Mouse (Mus musculus): Measurements from ENCODE around the gene Senp7. TPM values are rescaled to one million over a fixed set of nuclear protein-coding genes. Genes with fewer than 3 reads are reported as not detected.
"Not testable (repeated sequence)": the region's sequence is repeated elsewhere in the genome, so short reads cannot be mapped to it uniquely, and the experiment has no call there.

The Senp7 gene
- polyA plus RNA-seq, 1 experiment from 2014 or later: 54.7 TPM

DNA sequence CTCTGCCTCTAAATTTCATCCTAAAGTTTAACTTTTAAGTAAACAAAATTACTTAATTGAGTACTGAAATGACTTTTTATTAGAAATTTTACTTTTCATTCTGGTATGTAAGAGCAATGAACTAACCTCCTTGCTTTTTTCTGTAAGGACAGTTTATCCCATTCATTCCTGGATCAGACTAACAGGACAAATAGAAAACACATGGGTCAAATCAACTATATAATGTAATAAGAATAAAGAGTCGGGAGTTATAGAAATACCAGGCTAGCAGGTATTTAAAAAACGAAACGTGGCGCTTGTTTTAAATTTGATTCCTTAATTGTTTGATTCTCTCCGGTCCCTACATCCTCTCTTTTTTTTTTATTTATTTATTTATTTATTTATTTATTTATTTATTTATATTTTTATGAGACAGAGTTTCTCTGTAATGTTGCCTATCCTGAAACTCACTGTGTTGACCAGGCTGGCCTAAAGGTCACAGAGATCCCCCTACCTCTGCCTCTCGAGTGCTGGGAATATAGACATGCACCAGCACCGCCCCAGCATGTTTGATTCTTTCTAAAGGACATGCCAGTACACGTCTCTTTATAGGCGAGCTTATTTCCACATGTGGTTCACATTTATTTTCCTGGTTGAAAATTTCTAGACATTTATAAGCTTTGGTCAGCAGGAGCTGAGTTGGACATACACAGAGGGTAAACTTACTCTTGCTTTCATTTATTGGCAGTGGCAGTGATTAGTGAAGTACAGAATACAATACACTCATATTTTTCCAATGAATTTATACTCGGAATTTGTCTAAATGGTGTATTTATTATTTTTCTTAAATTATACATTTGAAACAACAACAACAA is 69.4 kb downstream of the Senp7 start:
- H3K27me3 ChIP-seq (ENCODE audit: control insufficient read depth, insufficient read depth, low read length): no peaks in the 10 kb centered on the region
- no peak for DNase-seq (ENCODE audit: low spot score)
- no peak overlapping the region for H3K9ac ChIP-seq
- no peak overlapping the region for H3K4me3 ChIP-seq (replicated peaks; ENCODE audit: low read length)
- no peak for ATAC-seq (ENCODE audit: low FRiP score)
- 91% methylated on average over 10 of the region's 10 CpGs for WGBS
- H3K36me3 ChIP-seq (replicated peaks; ENCODE audit: control insufficient read depth, insufficient read depth): peaks cover 60% of the 10 kb centered on the region
- H3K4me1 ChIP-seq (replicated peaks; ENCODE audit: control insufficient read depth, insufficient read depth, low read length): no peaks in the 10 kb centered on the region
- H3K4me2 ChIP-seq (replicated peaks): no peak overlapping the region
- no peaks in the 10 kb centered on the region for H3K9me3 ChIP-seq (ENCODE audit: control insufficient read depth, low read length)
- no peak overlapping the region for H3K27ac ChIP-seq

GRCm38 (mm10) chr16:56122517-56122916 is 74.4 kb downstream of the Senp7 start:
- no peaks in the 10 kb centered on the region for H3K4me1 ChIP-seq (replicated peaks; ENCODE audit: control insufficient read depth, insufficient read depth, low read length)
- ATAC-seq (ENCODE audit: low FRiP score) (no peak), DNase-seq (ENCODE audit: low spot score) (no peak)
- H3K9me3 ChIP-seq (ENCODE audit: control insufficient read depth, low read length): no peaks in the 10 kb centered on the region
- H3K9ac ChIP-seq: no peak overlapping the region
- H3K4me2 ChIP-seq (replicated peaks): no peak overlapping the region
- no peaks in the 10 kb centered on the region for H3K27me3 ChIP-seq (ENCODE audit: control insufficient read depth, insufficient read depth, low read length)
- WGBS: 95% methylated on average over 5 of the region's 5 CpGs
- no peak overlapping the region for H3K4me3 ChIP-seq (replicated peaks; ENCODE audit: low read length)
- H3K27ac ChIP-seq: no peak overlapping the region
- H3K36me3 ChIP-seq (replicated peaks; ENCODE audit: control insufficient read depth, insufficient read depth): peaks cover 57% of the 10 kb centered on the region

DNA sequence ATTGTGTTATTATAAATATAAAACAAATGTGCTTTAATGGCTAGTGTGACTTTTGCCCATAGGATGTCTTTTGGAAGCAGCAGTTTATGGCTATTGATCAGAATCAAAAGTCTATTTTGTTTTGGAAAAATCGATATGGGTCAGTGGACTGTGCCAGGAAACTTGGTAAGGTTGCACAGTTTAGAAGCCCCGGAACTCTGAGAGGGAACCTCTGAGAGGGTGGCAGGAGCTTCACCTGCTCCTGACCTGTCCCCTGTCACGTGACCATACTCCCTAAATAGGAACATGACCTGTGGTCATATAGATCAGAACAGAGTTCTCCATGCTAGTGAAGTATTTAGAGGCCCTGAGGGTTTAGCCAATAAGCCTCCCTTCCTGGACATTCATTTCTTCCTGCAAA is 75.9 kb downstream of the Senp7 start:
- H3K4me1 ChIP-seq (replicated peaks; ENCODE audit: control insufficient read depth, insufficient read depth, low read length): no peaks in the 10 kb centered on the region
- 94% methylated on average over 3 of the region's 3 CpGs for WGBS
- no peaks in the 10 kb centered on the region for H3K9me3 ChIP-seq (ENCODE audit: control insufficient read depth, low read length)
- ATAC-seq (ENCODE audit: low FRiP score) (no peak), DNase-seq (ENCODE audit: low spot score) (no peak)
- H3K4me2 ChIP-seq (replicated peaks): no peak overlapping the region
- H3K27ac ChIP-seq: no peak overlapping the region
- H3K27me3 ChIP-seq (ENCODE audit: control insufficient read depth, insufficient read depth, low read length): no peaks in the 10 kb centered on the region
- no peak overlapping the region for H3K4me3 ChIP-seq (replicated peaks; ENCODE audit: low read length)
- no peak overlapping the region for H3K9ac ChIP-seq
- H3K36me3 ChIP-seq (replicated peaks; ENCODE audit: control insufficient read depth, insufficient read depth): peaks cover 69% of the 10 kb centered on the region

DNA sequence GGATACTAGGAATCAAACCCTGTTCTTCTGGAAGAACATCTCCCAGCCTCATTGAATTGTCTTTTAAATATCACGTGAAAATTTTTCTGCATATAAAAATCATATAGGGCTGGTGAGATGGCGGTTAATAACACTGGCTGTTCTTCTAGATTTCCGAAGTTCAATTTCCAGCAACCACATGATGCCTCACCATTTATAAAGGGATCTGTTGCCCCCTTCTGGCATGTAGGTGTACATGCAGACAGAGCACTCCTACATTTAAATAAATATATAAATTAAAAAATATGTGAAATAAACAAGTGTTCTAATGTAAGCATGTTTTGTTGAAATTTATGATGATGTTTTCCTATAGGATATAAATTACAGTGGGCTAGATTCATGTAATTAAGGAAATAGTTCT is 83.5 kb downstream of the Senp7 start:
- 40% methylated on average over 3 of the region's 3 CpGs for WGBS

GRCm38 (mm10) chr16:56134149-56134548 is 86.0 kb downstream of the Senp7 start:
- ATAC-seq (ENCODE audit: low FRiP score) (no peak), DNase-seq (ENCODE audit: low spot score) (no peak)
- Histone ChIP-seq H3K9ac (no peak overlapping the region), H3K36me3 (replicated peaks; ENCODE audit: control insufficient read depth, insufficient read depth) (peaks cover 7% of the 10 kb centered on the region; the same call in 1 of the 2 replicates), H3K4me3 (replicated peaks; ENCODE audit: low read length) (no peak overlapping the region), H3K27me3 (ENCODE audit: control insufficient read depth, insufficient read depth, low read length) (no peaks in the 10 kb centered on the region), H3K4me1 (replicated peaks; ENCODE audit: control insufficient read depth, insufficient read depth, low read length) (no peaks in the 10 kb centered on the region), H3K9me3 (ENCODE audit: control insufficient read depth, low read length) (no peaks in the 10 kb centered on the region), H3K4me2 (replicated peaks) (no peak overlapping the region), H3K27ac (no peak overlapping the region)
- 60% methylated on average over 4 of the region's 4 CpGs for WGBS

More for the DNA sequence above, 83.5 kb downstream of the Senp7 start:
- no peak overlapping the region for H3K27ac ChIP-seq
- DNase-seq (ENCODE audit: low spot score) (peak; percentile 66), ATAC-seq (ENCODE audit: low FRiP score) (no peak)
- H3K36me3 ChIP-seq (replicated peaks; ENCODE audit: control insufficient read depth, insufficient read depth): peaks cover 25% of the 10 kb centered on the region
- no peak overlapping the region for H3K4me2 ChIP-seq (replicated peaks)
- no peaks in the 10 kb centered on the region for H3K4me1 ChIP-seq (replicated peaks; ENCODE audit: control insufficient read depth, insufficient read depth, low read length)
- H3K9ac ChIP-seq: no peak overlapping the region
- no peaks in the 10 kb centered on the region for H3K9me3 ChIP-seq (ENCODE audit: control insufficient read depth, low read length)
- no peak overlapping the region for H3K4me3 ChIP-seq (replicated peaks; ENCODE audit: low read length)
- H3K27me3 ChIP-seq (ENCODE audit: control insufficient read depth, insufficient read depth, low read length): no peaks in the 10 kb centered on the region

GRCm38 (mm10) chr16:56137672-56138071 is 89.5 kb downstream of the Senp7 start:
- not testable (repeated sequence) for H3K4me2 ChIP-seq (replicated peaks); H3K36me3 ChIP-seq (replicated peaks; ENCODE audit: control insufficient read depth, insufficient read depth); H3K9me3 ChIP-seq (ENCODE audit: control insufficient read depth, low read length); DNase-seq (ENCODE audit: low spot score); ATAC-seq (ENCODE audit: low FRiP score); H3K4me3 ChIP-seq (replicated peaks; ENCODE audit: low read length); H3K27me3 ChIP-seq (ENCODE audit: control insufficient read depth, insufficient read depth, low read length); H3K4me1 ChIP-seq (replicated peaks; ENCODE audit: control insufficient read depth, insufficient read depth, low read length); H3K9ac ChIP-seq; H3K27ac ChIP-seq
- 97% methylated on average over 5 of the region's 5 CpGs for WGBS

- H3K27ac ChIP-seq: no peak overlapping the region
- H3K9me3 ChIP-seq (ENCODE audit: control insufficient read depth, low read length): no peaks in the 10 kb centered on the region
- DNase-seq (ENCODE audit: low spot score) (no peak), ATAC-seq (ENCODE audit: low FRiP score) (no peak)
- no peak overlapping the region for H3K4me2 ChIP-seq (replicated peaks)
- H3K4me3 ChIP-seq (replicated peaks; ENCODE audit: low read length): no peak overlapping the region
- no peak overlapping the region for H3K9ac ChIP-seq
- 92% methylated on average over 3 of the region's 3 CpGs for WGBS
- H3K36me3 ChIP-seq (replicated peaks; ENCODE audit: control insufficient read depth, insufficient read depth): 0 out of 2 replicates have a peak, but pooled peaks cover 4% of the 10 kb centered on the region
- no peaks in the 10 kb centered on the region for H3K27me3 ChIP-seq (ENCODE audit: control insufficient read depth, insufficient read depth, low read length)
- H3K4me1 ChIP-seq (replicated peaks; ENCODE audit: control insufficient read depth, insufficient read depth, low read length): no peaks in the 10 kb centered on the region
Measured at GRCm38 (mm10) chr16:56139921-56140320, 91.8 kb downstream of the Senp7 start.

DNA sequence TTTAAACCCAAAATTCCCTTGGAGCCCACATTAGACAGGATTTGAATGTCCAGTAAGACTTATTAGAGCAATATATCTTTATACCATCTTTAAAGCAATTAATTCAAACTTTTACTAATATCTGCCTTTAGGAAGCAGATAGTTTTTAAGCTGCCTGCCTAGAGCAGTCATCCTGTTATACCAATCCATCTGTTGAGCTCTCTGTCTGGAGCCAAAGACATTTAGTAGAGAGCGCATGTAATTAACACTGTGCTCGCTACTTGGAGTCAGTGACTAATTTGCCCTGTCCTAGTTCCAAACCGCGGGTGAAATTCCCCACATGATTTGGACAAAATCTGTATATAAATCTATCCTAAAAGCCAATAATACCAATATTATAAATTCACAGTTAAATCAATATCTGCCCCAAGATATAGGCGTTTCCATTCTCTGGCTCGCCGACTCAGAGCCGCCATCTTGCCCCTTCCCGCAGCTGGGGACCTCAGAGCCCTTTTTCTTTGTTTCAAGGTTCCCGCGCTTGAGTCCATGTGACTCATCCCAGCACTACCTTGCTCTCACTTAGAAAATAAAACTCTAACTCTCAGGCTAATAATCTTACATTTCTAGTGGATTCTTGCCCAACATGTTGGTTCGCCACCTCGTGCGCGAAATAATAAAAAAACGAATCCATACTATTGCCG is 96.9 kb downstream of the Senp7 start:
- H3K27me3 ChIP-seq (ENCODE audit: control insufficient read depth, insufficient read depth, low read length): no peaks in the 10 kb centered on the region
- no peaks in the 10 kb centered on the region for H3K9me3 ChIP-seq (ENCODE audit: control insufficient read depth, low read length)
- no peak overlapping the region for H3K9ac ChIP-seq
- ATAC-seq (ENCODE audit: low FRiP score) (no peak), DNase-seq (ENCODE audit: low spot score) (no peak)
- no peak overlapping the region for H3K4me2 ChIP-seq (replicated peaks)
- no peak overlapping the region for H3K27ac ChIP-seq
- no peaks in the 10 kb centered on the region for H3K4me1 ChIP-seq (replicated peaks; ENCODE audit: control insufficient read depth, insufficient read depth, low read length)
- 97% methylated on average over 17 of the region's 17 CpGs for WGBS
- H3K4me3 ChIP-seq (replicated peaks; ENCODE audit: low read length): no peak overlapping the region
- H3K36me3 ChIP-seq (replicated peaks; ENCODE audit: control insufficient read depth, insufficient read depth): no peaks in the 10 kb centered on the region; the same call in 1 of the 2 replicates

DNA sequence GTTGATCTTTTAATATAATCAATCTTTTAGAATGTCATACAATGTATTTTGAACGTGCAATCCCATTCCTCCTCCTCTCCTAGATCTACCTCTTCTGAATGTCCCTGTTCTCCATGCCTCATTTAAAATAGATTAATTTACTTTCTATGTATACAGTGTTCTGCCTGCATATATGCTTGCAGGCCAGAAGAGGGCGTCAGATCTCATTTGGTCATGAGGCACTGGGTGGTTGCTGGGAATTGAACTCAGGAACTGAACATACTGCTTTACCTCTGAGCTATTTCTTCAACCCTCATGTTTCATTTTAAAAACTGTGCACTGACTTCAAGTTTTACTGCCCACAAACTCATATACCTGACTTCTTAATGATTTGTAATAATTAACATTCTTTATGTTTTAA is 99.5 kb downstream of the Senp7 start:
- Histone ChIP-seq H3K27ac (no peak overlapping the region), H3K9ac (no peak overlapping the region), H3K36me3 (replicated peaks; ENCODE audit: control insufficient read depth, insufficient read depth) (no peaks in the 10 kb centered on the region; the same call in 1 of the 2 replicates), H3K4me3 (replicated peaks; ENCODE audit: low read length) (no peak overlapping the region), H3K4me2 (replicated peaks) (no peak overlapping the region), H3K27me3 (ENCODE audit: control insufficient read depth, insufficient read depth, low read length) (no peaks in the 10 kb centered on the region), H3K9me3 (ENCODE audit: control insufficient read depth, low read length) (no peaks in the 10 kb centered on the region), H3K4me1 (replicated peaks; ENCODE audit: control insufficient read depth, insufficient read depth, low read length) (no peaks in the 10 kb centered on the region)
- 36% methylated on average over 2 of the region's 2 CpGs for WGBS
- no peak for ATAC-seq (ENCODE audit: low FRiP score)
- DNase-seq (ENCODE audit: low spot score): no peak
